Mouse (Mus musculus) CH12.LX (cell line): Measurements from ENCODE around the gene Ell. TPM values are rescaled to one million over a fixed set of nuclear protein-coding genes. Genes with fewer than 3 reads are reported as not detected.
A peak's percentile ranks its signal among the peaks of the same experiment; 100 is the strongest.

Experiments
- DNase-seq: peaks from one replicate; pipeline ENCODE4 v3.0.0-alpha.2; 2013; ENCODE audit errors: extremely low read depth
- H3K27ac ChIP-seq: 2 replicates; pipeline ENCODE4 v1.5.1; 2012; ENCODE audit warnings: low read depth, mild to moderate bottlenecking, control low read depth, moderate library complexity; ENCODE audit not compliant: insufficient read depth
- H3K27me3 ChIP-seq: replicated peaks from 2 replicates; pipeline ENCODE3; 2012; ENCODE audit warnings: inconsistent platforms
- H3K36me3 ChIP-seq, 2 experiments: replicated peaks in 1 of 2; 2 replicates each; pipeline versions ENCODE3 to v1.6.1; 2012; ENCODE audit warnings: inconsistent platforms in 1 of 2, low read length in 1 of 2, mild to moderate bottlenecking in 1 of 2, mixed read lengths in 1 of 2, moderate library complexity in 1 of 2; ENCODE audit not compliant: control insufficient read depth in 1 of 2, insufficient read depth in 1 of 2
- H3K4me1 ChIP-seq, 2 experiments: 2 replicates each; pipeline ENCODE4 v1.6.1; 2012; ENCODE audit warnings: inconsistent platforms in 1 of 2, moderate library complexity in 1 of 2; ENCODE audit not compliant: insufficient read depth in 2 of 2, control insufficient read depth in 1 of 2
- H3K4me2 ChIP-seq: 2 replicates; pipeline ENCODE4 v1.6.1; 2012; ENCODE audit warnings: low read depth, mild to moderate bottlenecking, control low read depth; ENCODE audit not compliant: poor library complexity, insufficient read depth, severe bottlenecking
- H3K4me3 ChIP-seq, 3 experiments: fragments of 150-350 bp in 1 of 3; sonication (generic) in 1 of 3; replicated peaks in 1 of 3; 2 replicates each; pipeline versions ENCODE3 to v1.5.1; 2011 to 2012; ENCODE audit warnings: low read depth in 2 of 3, low read length in 2 of 3, mild to moderate bottlenecking in 2 of 3, moderate library complexity in 2 of 3, control low read depth in 1 of 3, improper control_type of control experiment in 1 of 3, inconsistent platforms in 1 of 3, mixed read lengths in 1 of 3; ENCODE audit not compliant: poor library complexity in 1 of 3
- H3K79me2 ChIP-seq: replicated peaks from 2 replicates; pipeline ENCODE4 v1.6.1; 2012; ENCODE audit warnings: mild to moderate bottlenecking, moderate library complexity; ENCODE audit not compliant: control insufficient read depth, poor library complexity, insufficient read depth, severe bottlenecking; ENCODE audit errors: extremely low read depth
- H3K9ac ChIP-seq: 2 replicates; pipeline ENCODE4 v1.6.1; 2012; ENCODE audit warnings: low read depth, mild to moderate bottlenecking, control low read depth, moderate library complexity; ENCODE audit not compliant: insufficient read depth
- H3K9me3 ChIP-seq: replicated peaks from 2 replicates; pipeline ENCODE3; 2012; ENCODE audit warnings: low read length, inconsistent platforms, mixed read lengths
- CHD2 ChIP-seq: IDR thresholded peaks from 2 replicates; pipeline ENCODE4 v1.6.1; 2011; ENCODE audit warnings: low read length, improper control_type of control experiment
- ELF1 ChIP-seq: IDR thresholded peaks from 2 replicates; pipeline ENCODE4 v1.6.1; 2014; ENCODE audit warnings: low read depth, mild to moderate bottlenecking, inconsistent platforms, low read length, improper control_type of control experiment
- ETS1 ChIP-seq: conservative IDR thresholded peaks from 2 replicates; pipeline ENCODE4 v1.6.1; 2012; ENCODE audit warnings: low read depth, mild to moderate bottlenecking, inconsistent platforms, low read length, improper control_type of control experiment, moderate library complexity
- GABPA ChIP-seq: IDR thresholded peaks from 2 replicates; pipeline ENCODE4 v1.6.1; 2012; ENCODE audit warnings: low read depth, low read length, improper control_type of control experiment, inconsistent platforms; ENCODE audit not compliant: insufficient replicate concordance
- HCFC1 ChIP-seq: IDR thresholded peaks from 2 replicates; pipeline ENCODE4 v1.6.1; 2012; ENCODE audit warnings: low read depth, mild to moderate bottlenecking, inconsistent platforms, low read length, improper control_type of control experiment
- IRF4 ChIP-seq: IDR thresholded peaks from 2 replicates; pipeline ENCODE4 v1.6.1; 2014; ENCODE audit warnings: low read depth, mild to moderate bottlenecking, inconsistent platforms, low read length, improper control_type of control experiment
- MAZ ChIP-seq: IDR thresholded peaks from 2 replicates; pipeline ENCODE4 v1.6.1; 2012; ENCODE audit warnings: low read depth, mild to moderate bottlenecking, inconsistent platforms, low read length, improper control_type of control experiment, moderate library complexity
- MEF2A ChIP-seq: IDR thresholded peaks from 2 replicates; pipeline ENCODE4 v1.6.1; 2014; ENCODE audit warnings: low read depth, mild to moderate bottlenecking, inconsistent platforms, low read length, improper control_type of control experiment, borderline replicate concordance
- NRF1 ChIP-seq: IDR thresholded peaks from 2 replicates; pipeline ENCODE4 v1.6.1; 2014; ENCODE audit warnings: low read depth, mild to moderate bottlenecking, inconsistent platforms, low read length, improper control_type of control experiment, moderate library complexity
- PAX5 ChIP-seq: IDR thresholded peaks from 2 replicates; pipeline ENCODE4 v1.6.1; 2012; ENCODE audit warnings: low read length, inconsistent platforms, mixed read lengths
- POLR2A ChIP-seq: IDR thresholded peaks from 2 replicates; pipeline ENCODE4 v1.6.1; 2011; ENCODE audit warnings: low read depth, mild to moderate bottlenecking, improper control_type of control experiment, low read length
- POLR2AphosphoS2 ChIP-seq: IDR thresholded peaks from 2 replicates; pipeline ENCODE4 v1.6.1; 2011; ENCODE audit warnings: low read depth, low read length, improper control_type of control experiment
- RAD21 ChIP-seq: IDR thresholded peaks from 2 replicates; pipeline ENCODE4 v1.6.1; 2011; ENCODE audit warnings: low read depth, mild to moderate bottlenecking, low read length, improper control_type of control experiment, moderate library complexity
- RCOR1 ChIP-seq: conservative IDR thresholded peaks from 2 replicates; pipeline ENCODE4 v1.6.1; 2012; ENCODE audit warnings: low read depth, mild to moderate bottlenecking, inconsistent platforms, low read length, improper control_type of control experiment
- SIN3A ChIP-seq: IDR thresholded peaks from 2 replicates; pipeline ENCODE4 v1.6.1; 2012; ENCODE audit warnings: low read length, improper control_type of control experiment, inconsistent platforms
- USF2 ChIP-seq: conservative IDR thresholded peaks from 2 replicates; pipeline ENCODE4 v1.6.1; 2011; ENCODE audit warnings: low read depth, low read length, improper control_type of control experiment
- ZKSCAN1 ChIP-seq: IDR thresholded peaks from 2 replicates; pipeline ENCODE4 v1.6.1; 2012; ENCODE audit warnings: low read depth, inconsistent platforms, low read length, improper control_type of control experiment, borderline replicate concordance
- dilution Hi-C: fragments of 300-500 bp; cut with MboI; formaldehyde crosslinking; loops from 2 replicates; pipeline ENCODE4 v1.14.3; 2020; ENCODE audit warnings: low sequenced_read_pairs; ENCODE audit not compliant: extremely low pct_unique_long_range_greater_than_20kb, extremely low pct_ligation_motif_present
- in situ Hi-C: fragments of 300-500 bp; cut with MboI; formaldehyde crosslinking; loops from 3 replicates; pipeline ENCODE4 v1.14.3; 2019; ENCODE audit warnings: low sequenced_read_pairs, low pct_ligation_motif_present, low pct_unique_long_range_greater_than_20kb, mixed read lengths
- polyA plus RNA-seq: library from polyadenylated mRNA; unstranded; fragments of >175 nt; gene quantifications from 2 replicates; pipeline ENCODE4 v1.2.1, GENCODE M21; 2012; ENCODE audit warnings: low read depth; ENCODE audit not compliant: insufficient read length
- total RNA-seq, 2 experiments: library from RNA; depleted of rRNA; stranded (reverse); fragments of 300-350 nt in 1 of 2; fragments of >200 nt in 1 of 2; gene quantifications; 2 replicates each; pipeline ENCODE4 v1.2.3; 2012 to 2014

The Ell gene
- total and polyA plus RNA-seq, 3 experiments = 6.5 to 17.9 (median 9.8) TPM

DNA sequence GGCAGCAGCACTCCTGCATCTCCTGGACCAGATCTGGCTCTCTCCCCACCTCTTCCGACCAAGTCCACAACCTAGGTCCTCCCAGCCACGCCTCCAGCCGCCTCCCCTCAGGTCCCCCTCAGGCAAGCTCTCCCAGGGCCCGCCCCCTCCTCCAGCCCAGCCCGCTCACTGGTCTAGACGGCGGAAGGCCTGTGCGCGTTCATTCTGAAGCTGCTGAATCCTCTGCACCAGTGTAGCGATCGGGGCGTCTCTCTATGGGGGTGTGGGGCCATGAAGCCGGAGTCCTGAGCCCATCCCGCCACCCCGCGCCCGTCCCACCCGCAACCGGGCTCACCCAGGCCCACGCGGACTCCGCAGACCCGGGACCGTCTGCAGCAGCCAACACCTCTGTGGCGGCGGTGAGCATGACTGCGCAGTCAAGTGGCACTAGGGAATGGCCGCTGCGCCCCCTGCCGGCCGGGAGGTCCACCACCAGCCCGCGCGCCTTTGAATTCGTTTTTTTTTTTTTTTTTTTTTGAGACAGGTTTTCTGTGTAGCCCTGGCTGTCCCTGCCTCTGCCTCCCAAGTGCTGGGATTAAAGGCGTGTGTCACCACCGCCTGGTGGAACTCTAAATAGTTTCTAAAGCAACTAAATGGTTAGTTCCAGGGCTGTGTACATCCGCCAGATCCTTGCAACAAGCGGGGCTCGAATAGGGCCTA lies 32.8 kb upstream of the Ell start, which contains the start of gene Rex1bd (continued):
- TF ChIP-seq ETS1 = no peak
- TF ChIP-seq RCOR1 = no peak; the same call in 1 of the 2 replicates
- TF ChIP-seq POLR2A = peak; percentile 69
- TF ChIP-seq PAX5 = no peak
- TF ChIP-seq CHD2 = peak; percentile 71
- peak; percentile 84 for TF ChIP-seq MAZ
- TF ChIP-seq IRF4 = no peak
- peak; percentile 32; the same call in 1 of the 2 replicates for TF ChIP-seq GABPA
- no peak; the same call in 1 of the 2 replicates for TF ChIP-seq ZKSCAN1
- no peak; the same call in 1 of the 2 replicates for TF ChIP-seq MEF2A

DNA sequence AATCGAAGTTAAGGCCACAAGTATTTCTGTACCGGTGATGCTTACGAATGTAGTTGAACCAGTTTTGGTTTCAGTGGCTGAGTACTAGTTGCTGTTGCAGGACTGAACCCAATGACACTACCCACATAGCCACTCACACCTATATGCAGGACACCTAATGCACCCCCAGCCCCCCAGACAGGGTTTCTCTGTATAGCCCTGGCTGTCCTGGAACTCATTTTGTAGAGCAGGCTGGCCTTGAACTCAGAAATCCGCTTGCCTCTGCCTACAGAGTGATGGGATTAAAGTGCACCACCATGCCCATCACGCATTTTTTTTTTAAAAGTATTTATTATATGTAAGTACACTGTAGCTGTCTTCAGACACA lies 32.2 kb upstream of the Ell start:
- Histone ChIP-seq H3K9ac (no peak overlapping the region), H3K79me2 (peaks cover 33% of the 10 kb centered on the region), H3K27me3 (no peaks in the 10 kb centered on the region), H3K4me1 (peaks cover 21 to 43% of the 10 kb centered on the region in 2 experiments), H3K4me3 (peak overlapping the region in 1 of 3 experiments; percentile 22), H3K9me3 (no peaks in the 10 kb centered on the region), H3K27ac (peak overlapping the region; percentile 7; the same call in 1 of the 2 replicates), H3K4me2 (no peak overlapping the region; the same call in 1 of the 2 replicates), H3K36me3 (peaks cover 21 to 48% of the 10 kb centered on the region in 2 experiments)
- dilution Hi-C loops = no loop called here
- in situ Hi-C loops = loop anchor here (10.0 kb wide), 1 partner anchor 92 kb away; no protein-coding TSS in a partner anchor
- TF ChIP-seq USF2 (no peak), CHD2 (peak; percentile 31; the same call in 1 of the 2 replicates), PAX5 (no peak), SIN3A (0 out of 2 replicates have a peak, but pooled peaks have one; percentile 9), HCFC1 (no peak), NRF1 (no peak), POLR2AphosphoS2 (peak; percentile 90; the same call in 1 of the 2 replicates), ELF1 (no peak), RAD21 (no peak)
- no peak for DNase-seq
